Mouse (Mus musculus): ENCODE measurements around the gene Rims3. TPM values are rescaled to one million over a fixed set of nuclear protein-coding genes. Genes with fewer than 3 reads are reported as not detected.

Gene Rims3
- polyA plus RNA-seq, 1 experiment from 2014 or later, result 0.43 TPM

GRCm38 (mm10) chr4:120912866-120913265, 58.2 kb downstream of the Rims3 start:
- Histone ChIP-seq H3K36me3 (ENCODE audit: control insufficient read depth, insufficient read depth, low read length) (no peaks in the 10 kb centered on the region), H3K4me1 (ENCODE audit: control insufficient read depth in 2 of 2, insufficient read depth in 2 of 2, low read length in 2 of 2) (no peaks in the 10 kb centered on the region), H3K4me2 (ENCODE audit: low read length) (no peak overlapping the region), H3K4me3 (ENCODE audit: control insufficient read depth in 1 of 2, insufficient read depth in 1 of 2, low read depth in 1 of 2, low read length in 2 of 2) (no peak overlapping the region), H3K9me3 (ENCODE audit: control insufficient read depth, low read length) (no peaks in the 10 kb centered on the region), H3K9ac (ENCODE audit: low read length) (no peak overlapping the region), H3K27ac (replicated peaks in 1 of 2; ENCODE audit: control insufficient read depth in 1 of 2, insufficient read depth in 1 of 2, low read depth in 2 of 2, low read length in 2 of 2) (no peak overlapping the region), H3K27me3 (ENCODE audit: control insufficient read depth, insufficient read depth, low read length) (no peaks in the 10 kb centered on the region)
- no peak for ATAC-seq (ENCODE audit: insufficient number of reproducible peaks, insufficient read depth, low FRiP score, low read depth)
- 41% methylated on average over 4 of the region's 4 CpGs for WGBS

- no peak overlapping the region for H3K9ac ChIP-seq (ENCODE audit: low read length)
- WGBS, result 56% methylated on average over 8 of the region's 8 CpGs
- H3K9me3 ChIP-seq (ENCODE audit: control insufficient read depth, low read length), result no peaks in the 10 kb centered on the region
- H3K27me3 ChIP-seq (ENCODE audit: control insufficient read depth, insufficient read depth, low read length), result no peaks in the 10 kb centered on the region
- no peak overlapping the region; a peak in 1 of 4 replicates for H3K27ac ChIP-seq (replicated peaks in 1 of 2; ENCODE audit: control insufficient read depth in 1 of 2, insufficient read depth in 1 of 2, low read depth in 2 of 2, low read length in 2 of 2)
- no peaks in the 10 kb centered on the region for H3K4me1 ChIP-seq (ENCODE audit: control insufficient read depth in 2 of 2, insufficient read depth in 2 of 2, low read length in 2 of 2)
- no peaks in the 10 kb centered on the region for H3K36me3 ChIP-seq (ENCODE audit: control insufficient read depth, insufficient read depth, low read length)
- H3K4me2 ChIP-seq (ENCODE audit: low read length), result no peak overlapping the region
- no peak for ATAC-seq (ENCODE audit: insufficient number of reproducible peaks, insufficient read depth, low FRiP score, low read depth)
- H3K4me3 ChIP-seq (ENCODE audit: control insufficient read depth in 1 of 2, insufficient read depth in 1 of 2, low read depth in 1 of 2, low read length in 2 of 2), result no peak overlapping the region
These were observed 58.8 kb downstream of the Rims3 start for GRCm38 (mm10) chr4:120913443-120913842.

GRCm38 (mm10) chr4:120913861-120914260, 59.2 kb downstream of the Rims3 start:
- H3K4me3 ChIP-seq (ENCODE audit: control insufficient read depth in 1 of 2, insufficient read depth in 1 of 2, low read depth in 1 of 2, low read length in 2 of 2), result no peak overlapping the region
- ATAC-seq (ENCODE audit: insufficient number of reproducible peaks, insufficient read depth, low FRiP score, low read depth), result no peak
- no peak overlapping the region for H3K27ac ChIP-seq (replicated peaks in 1 of 2; ENCODE audit: control insufficient read depth in 1 of 2, insufficient read depth in 1 of 2, low read depth in 2 of 2, low read length in 2 of 2)
- no peaks in the 10 kb centered on the region for H3K27me3 ChIP-seq (ENCODE audit: control insufficient read depth, insufficient read depth, low read length)
- no peaks in the 10 kb centered on the region for H3K9me3 ChIP-seq (ENCODE audit: control insufficient read depth, low read length)
- no peaks in the 10 kb centered on the region for H3K36me3 ChIP-seq (ENCODE audit: control insufficient read depth, insufficient read depth, low read length)
- WGBS, result 62% methylated on average over 1 of the region's 1 CpGs
- no peak overlapping the region for H3K4me2 ChIP-seq (ENCODE audit: low read length)
- H3K4me1 ChIP-seq (ENCODE audit: control insufficient read depth in 2 of 2, insufficient read depth in 2 of 2, low read length in 2 of 2), result no peaks in the 10 kb centered on the region
- no peak overlapping the region for H3K9ac ChIP-seq (ENCODE audit: low read length)

GRCm38 (mm10) chr4:120914501-120914900, 59.9 kb downstream of the Rims3 start:
- Histone ChIP-seq H3K4me1 (ENCODE audit: control insufficient read depth in 2 of 2, insufficient read depth in 2 of 2, low read length in 2 of 2) (no peaks in the 10 kb centered on the region), H3K9me3 (ENCODE audit: control insufficient read depth, low read length) (no peaks in the 10 kb centered on the region), H3K36me3 (ENCODE audit: control insufficient read depth, insufficient read depth, low read length) (no peaks in the 10 kb centered on the region), H3K27ac (replicated peaks in 1 of 2; ENCODE audit: control insufficient read depth in 1 of 2, insufficient read depth in 1 of 2, low read depth in 2 of 2, low read length in 2 of 2) (no peak overlapping the region), H3K27me3 (ENCODE audit: control insufficient read depth, insufficient read depth, low read length) (no peaks in the 10 kb centered on the region), H3K9ac (ENCODE audit: low read length) (no peak overlapping the region), H3K4me2 (ENCODE audit: low read length) (no peak overlapping the region), H3K4me3 (ENCODE audit: control insufficient read depth in 1 of 2, insufficient read depth in 1 of 2, low read depth in 1 of 2, low read length in 2 of 2) (no peak overlapping the region)
- 60% methylated on average over 4 of the region's 4 CpGs for WGBS
- ATAC-seq (ENCODE audit: insufficient number of reproducible peaks, insufficient read depth, low FRiP score, low read depth), result no peak

- H3K4me3 ChIP-seq (ENCODE audit: control insufficient read depth in 1 of 2, insufficient read depth in 1 of 2, low read depth in 1 of 2, low read length in 2 of 2), result no peak overlapping the region
- peaks cover 26% of the 10 kb centered on the region for H3K36me3 ChIP-seq (ENCODE audit: control insufficient read depth, insufficient read depth, low read length)
- H3K27ac ChIP-seq (replicated peaks in 1 of 2; ENCODE audit: control insufficient read depth in 1 of 2, insufficient read depth in 1 of 2, low read depth in 2 of 2, low read length in 2 of 2), result no peak overlapping the region
- no peak overlapping the region for H3K9ac ChIP-seq (ENCODE audit: low read length)
- no peaks in the 10 kb centered on the region for H3K9me3 ChIP-seq (ENCODE audit: control insufficient read depth, low read length)
- 93% methylated on average over 8 of the region's 8 CpGs for WGBS
- peaks cover 0 to 3% of the 10 kb centered on the region in 2 experiments; a peak in 1 of 4 replicates for H3K4me1 ChIP-seq (ENCODE audit: control insufficient read depth in 2 of 2, insufficient read depth in 2 of 2, low read length in 2 of 2)
- no peak for ATAC-seq (ENCODE audit: insufficient number of reproducible peaks, insufficient read depth, low FRiP score, low read depth)
- H3K4me2 ChIP-seq (ENCODE audit: low read length), result no peak overlapping the region
- no peaks in the 10 kb centered on the region for H3K27me3 ChIP-seq (ENCODE audit: control insufficient read depth, insufficient read depth, low read length)
These were observed 66.8 kb downstream of the Rims3 start for GRCm38 (mm10) chr4:120921461-120921860.

GRCm38 (mm10) chr4:120924554-120925299, 70.1 kb downstream of the Rims3 start, which contains the start of gene Exo5:
TSS of gene Exo5 (minus strand) at chr4:120925017.
- under 1% methylated on average over 33 of the region's 33 CpGs for WGBS
- H3K4me1 ChIP-seq (ENCODE audit: control insufficient read depth in 2 of 2, insufficient read depth in 2 of 2, low read length in 2 of 2), result peaks cover 0 to 3% of the 10 kb centered on the region in 2 experiments; a peak in 1 of 4 replicates
- H3K4me2 ChIP-seq (ENCODE audit: low read length), result peak within 1 kb of the TSS; percentile 84
- ATAC-seq (ENCODE audit: insufficient number of reproducible peaks, insufficient read depth, low FRiP score, low read depth), result peak; percentile 97
- H3K9ac ChIP-seq (ENCODE audit: low read length), result peak within 1 kb of the TSS; percentile 79
- no peaks in the 10 kb centered on the region for H3K9me3 ChIP-seq (ENCODE audit: control insufficient read depth, low read length)
- no peaks in the 10 kb centered on the region for H3K27me3 ChIP-seq (ENCODE audit: control insufficient read depth, insufficient read depth, low read length)
- peak within 1 kb of the TSS; percentile 63 to 74 for H3K4me3 ChIP-seq (ENCODE audit: control insufficient read depth in 1 of 2, insufficient read depth in 1 of 2, low read depth in 1 of 2, low read length in 2 of 2)
- peak within 1 kb of the TSS; percentile 86 to 94 for H3K27ac ChIP-seq (replicated peaks in 1 of 2; ENCODE audit: control insufficient read depth in 1 of 2, insufficient read depth in 1 of 2, low read depth in 2 of 2, low read length in 2 of 2)
- H3K36me3 ChIP-seq (ENCODE audit: control insufficient read depth, insufficient read depth, low read length), result peaks cover 26% of the 10 kb centered on the region

- Histone ChIP-seq H3K4me3 (ENCODE audit: control insufficient read depth in 1 of 2, insufficient read depth in 1 of 2, low read depth in 1 of 2, low read length in 2 of 2) (peak overlapping the region; percentile 63 to 74; a peak in 3 of 4 replicates), H3K27ac (replicated peaks in 1 of 2; ENCODE audit: control insufficient read depth in 1 of 2, insufficient read depth in 1 of 2, low read depth in 2 of 2, low read length in 2 of 2) (peak overlapping the region; percentile 86 to 94), H3K4me1 (ENCODE audit: control insufficient read depth in 2 of 2, insufficient read depth in 2 of 2, low read length in 2 of 2) (peaks cover 0 to 3% of the 10 kb centered on the region in 2 experiments; a peak in 1 of 4 replicates), H3K36me3 (ENCODE audit: control insufficient read depth, insufficient read depth, low read length) (peaks cover 24% of the 10 kb centered on the region), H3K27me3 (ENCODE audit: control insufficient read depth, insufficient read depth, low read length) (no peaks in the 10 kb centered on the region), H3K9ac (ENCODE audit: low read length) (peak overlapping the region; percentile 79), H3K4me2 (ENCODE audit: low read length) (peak overlapping the region; percentile 84), H3K9me3 (ENCODE audit: control insufficient read depth, low read length) (peaks cover 2% of the 10 kb centered on the region)
- peak; percentile 33; the same call in 1 of the 2 replicates for ATAC-seq (ENCODE audit: insufficient number of reproducible peaks, insufficient read depth, low FRiP score, low read depth)
- WGBS, result 18% methylated on average over 3 of the region's 3 CpGs
These were observed 70.8 kb downstream of the Rims3 start for GRCm38 (mm10) chr4:120925386-120925785.
